Mouse (Mus musculus): ENCODE results near the gene Mup5. TPM values are rescaled to one million over a fixed set of nuclear protein-coding genes. Genes with fewer than 3 reads are reported as not detected.
"Not testable (repeated sequence)": the region's sequence is repeated elsewhere in the genome, so short reads cannot be mapped to it uniquely, and the experiment has no call there.

Gene Mup5
- polyA plus RNA-seq (2015; fragmentation: Nextera tagmentation; extraction: Ambion mirVana): not detected in 2 replicates

DNA sequence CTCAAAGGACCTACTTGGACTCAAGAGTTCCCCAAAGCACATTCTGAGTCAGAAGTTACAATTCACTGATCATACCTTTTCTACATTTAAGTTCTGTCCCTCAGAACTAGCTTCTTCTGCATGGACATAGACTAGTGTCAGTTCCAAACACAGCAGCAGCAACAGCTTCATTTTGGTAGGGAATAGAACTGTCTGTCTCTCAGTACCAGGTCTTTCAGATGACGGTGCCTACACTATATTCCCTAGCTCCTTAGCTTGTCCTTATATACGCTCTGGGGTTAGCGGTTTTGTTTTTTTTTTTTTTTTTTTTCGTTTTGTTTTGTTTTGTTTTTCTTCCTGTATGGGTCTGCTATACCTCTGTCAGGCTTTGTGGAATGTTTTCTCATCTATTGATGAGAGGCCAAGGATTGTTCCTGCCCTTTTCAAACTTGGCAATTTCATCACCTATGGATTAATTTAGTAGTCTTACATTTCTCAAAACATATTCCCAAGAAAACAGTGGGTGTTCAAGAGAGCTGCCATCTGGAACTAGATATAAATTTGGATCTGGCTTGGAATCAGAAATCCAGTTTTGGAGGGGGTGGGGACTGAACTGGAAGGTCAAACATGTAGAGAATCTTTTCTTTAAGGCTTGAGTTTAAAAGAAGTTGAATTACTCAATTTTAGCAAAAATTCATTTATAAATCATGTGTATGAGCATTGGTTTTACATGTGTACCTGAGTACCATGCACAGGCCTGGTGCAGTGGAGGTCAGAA lies at the start of gene Mup5:
TSS of gene Mup5 (minus strand) at position 282 of the 757 bp plus-strand sequence.
- WGBS (ENCODE audit: insufficient replicate concordance): 60% methylated on average over 4 of the region's 4 CpGs
- no peaks in the 10 kb centered on the region for H3K27me3 ChIP-seq
- H3K27ac ChIP-seq: no peak within 1 kb of the TSS
- DNase-seq (no peak), ATAC-seq (ENCODE audit: low read depth) (no peak)
- no peaks in the 10 kb centered on the region for H3K36me3 ChIP-seq
- H3K9me3 ChIP-seq (replicated peaks): peaks cover 10% of the 10 kb centered on the region; the same call in 1 of the 2 replicates
- no peak within 1 kb of the TSS for H3K4me2 ChIP-seq
- no peaks in the 10 kb centered on the region for H3K4me1 ChIP-seq (replicated peaks)
- no peak within 1 kb of the TSS for H3K9ac ChIP-seq
- no peak within 1 kb of the TSS for H3K4me3 ChIP-seq (replicated peaks)

DNA sequence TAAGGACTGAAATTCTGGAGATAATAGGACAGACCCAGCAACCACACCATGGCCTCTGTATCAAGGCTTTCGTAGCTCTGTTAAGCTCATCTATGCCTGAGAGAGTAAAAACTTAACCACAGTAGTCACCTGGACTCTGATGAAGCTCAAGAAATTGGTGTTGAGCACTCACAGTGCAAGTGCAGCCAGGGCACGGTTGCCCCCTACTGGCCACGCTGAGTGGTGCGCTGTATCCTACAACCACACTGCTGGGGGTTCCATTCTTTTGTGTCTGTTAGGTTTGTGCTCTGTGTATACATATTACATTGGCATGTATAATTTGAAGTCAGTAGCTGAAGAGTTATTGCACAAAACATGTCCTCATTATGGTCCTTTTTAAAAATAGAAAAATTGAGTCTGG lies 23.1 kb upstream of the Mup5 start:
- Histone ChIP-seq H3K9ac (no peak overlapping the region), H3K4me2 (no peak overlapping the region), H3K4me3 (replicated peaks) (no peak overlapping the region), H3K4me1 (replicated peaks) (no peaks in the 10 kb centered on the region), H3K27me3 (no peaks in the 10 kb centered on the region), H3K36me3 (no peaks in the 10 kb centered on the region), H3K27ac (no peak overlapping the region), H3K9me3 (replicated peaks) (peaks cover 16% of the 10 kb centered on the region)
- WGBS (ENCODE audit: insufficient replicate concordance): 34% methylated on average over 4 of the region's 4 CpGs
- no peak for DNase-seq
- ATAC-seq (ENCODE audit: low read depth): no peak

DNA sequence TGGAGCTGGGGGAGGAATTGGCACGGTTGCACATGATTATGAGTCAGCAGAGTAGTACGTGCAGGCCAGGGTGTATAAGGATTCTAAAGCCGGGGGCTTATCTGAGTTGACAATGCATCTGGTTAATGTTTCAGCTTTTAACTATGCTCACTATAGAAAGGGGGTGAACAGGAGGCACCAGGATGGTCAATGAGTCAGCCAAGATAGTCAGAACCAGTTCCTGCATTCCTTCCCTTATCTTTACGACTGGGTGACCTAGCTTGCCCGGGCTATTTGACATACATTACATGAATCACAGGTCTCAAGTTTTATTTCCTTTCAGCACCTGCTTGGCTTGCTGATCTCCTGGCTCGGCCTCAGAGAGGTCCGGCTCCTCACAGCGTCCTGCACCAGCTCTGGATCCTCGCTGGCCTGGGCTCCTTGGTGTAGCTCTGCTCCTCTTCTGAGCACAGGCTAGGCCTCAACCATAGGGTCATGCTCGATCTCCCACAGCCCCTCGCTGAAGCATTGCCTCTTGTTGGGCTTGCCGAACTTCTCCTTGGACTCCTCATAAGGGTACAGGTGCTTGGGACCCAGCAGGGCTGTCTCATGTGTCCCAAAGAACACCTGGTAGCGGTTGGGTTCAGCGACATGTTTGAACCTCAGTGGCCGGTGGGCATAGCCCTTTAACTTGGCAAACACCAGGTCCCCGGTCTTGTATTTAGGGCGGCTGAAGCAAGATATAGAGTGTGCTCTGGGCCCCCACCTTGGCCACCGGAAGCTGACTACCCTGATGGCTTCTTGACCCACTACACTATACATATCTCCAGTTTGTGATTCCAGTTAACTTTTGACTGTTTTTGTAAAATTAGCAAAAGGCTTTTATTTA lies 21.0 kb upstream of the Mup5 start:
- 65% methylated on average over 18 of the region's 18 CpGs for WGBS (ENCODE audit: insufficient replicate concordance)
- H3K36me3 ChIP-seq: no peaks in the 10 kb centered on the region
- peaks cover 27% of the 10 kb centered on the region for H3K9me3 ChIP-seq (replicated peaks)
- no peak overlapping the region for H3K4me3 ChIP-seq (replicated peaks)
- no peak overlapping the region for H3K4me2 ChIP-seq
- no peak overlapping the region for H3K9ac ChIP-seq
- no peak overlapping the region for H3K27ac ChIP-seq
- no peaks in the 10 kb centered on the region for H3K27me3 ChIP-seq
- H3K4me1 ChIP-seq (replicated peaks): no peaks in the 10 kb centered on the region
- ATAC-seq (ENCODE audit: low read depth): no peak
- DNase-seq: no peak

DNA sequence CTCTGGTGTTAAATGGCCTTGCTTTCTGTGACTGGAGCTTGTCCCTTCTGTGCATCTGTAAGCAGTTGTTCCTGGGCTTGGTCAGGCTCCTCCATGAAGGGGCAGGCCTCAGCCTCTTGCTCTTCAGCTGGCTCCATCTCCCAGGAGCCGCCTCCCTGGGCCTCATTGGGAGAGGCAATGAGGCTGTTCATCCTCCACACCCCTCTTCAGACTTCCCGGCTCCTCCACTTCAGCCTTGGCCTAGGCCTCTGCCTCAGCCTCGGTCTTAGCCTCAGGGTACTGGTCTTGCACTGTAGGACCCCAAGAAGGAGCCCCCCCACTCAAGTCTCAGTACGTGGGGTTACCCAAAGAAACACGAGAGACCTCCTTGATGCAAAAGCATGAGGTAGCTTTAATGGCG lies 20.3 kb upstream of the Mup5 start:
- Histone ChIP-seq H3K27ac (no peak overlapping the region), H3K9me3 (replicated peaks) (peaks cover 27% of the 10 kb centered on the region), H3K9ac (no peak overlapping the region), H3K36me3 (no peaks in the 10 kb centered on the region), H3K4me3 (replicated peaks) (no peak overlapping the region), H3K4me2 (no peak overlapping the region), H3K27me3 (no peaks in the 10 kb centered on the region), H3K4me1 (replicated peaks) (no peaks in the 10 kb centered on the region)
- DNase-seq (no peak), ATAC-seq (ENCODE audit: low read depth) (no peak)
- 58% methylated on average over 6 of the region's 6 CpGs for WGBS (ENCODE audit: insufficient replicate concordance)

DNA sequence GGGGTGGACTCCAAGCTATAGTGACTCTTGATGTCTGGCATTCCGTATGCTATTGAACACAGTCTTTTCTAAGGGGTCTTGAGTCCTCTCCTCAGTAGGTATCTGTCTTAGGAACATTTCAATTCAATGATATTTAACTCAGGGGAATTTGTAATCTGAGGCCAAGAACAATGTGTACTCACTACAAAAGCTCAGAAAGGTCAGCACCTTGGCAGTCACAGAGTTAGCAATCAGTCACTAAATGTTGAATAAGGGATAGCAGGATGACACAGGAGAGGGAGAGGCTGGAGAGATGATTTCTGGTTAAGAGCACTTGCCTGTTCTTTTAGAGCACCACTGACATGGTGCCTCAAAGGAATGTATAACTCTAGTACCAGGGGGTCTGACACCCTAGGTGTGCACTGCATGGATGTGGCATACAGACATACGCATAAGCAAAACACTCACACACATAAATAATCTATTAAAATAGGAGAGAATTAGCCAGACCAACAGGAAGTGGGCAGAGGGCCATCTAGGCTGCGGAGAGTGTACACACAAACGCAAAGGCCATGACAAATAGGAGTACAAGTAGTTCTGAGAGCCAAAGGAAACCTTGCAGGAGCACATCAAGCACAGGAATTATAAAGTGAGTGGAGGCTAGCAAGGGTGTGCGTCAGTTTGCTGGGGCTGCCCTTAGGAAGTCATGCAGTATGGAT lies 9.9 kb upstream of the Mup5 start:
- Histone ChIP-seq H3K4me1 (replicated peaks) (no peaks in the 10 kb centered on the region), H3K27ac (no peak overlapping the region), H3K27me3 (no peaks in the 10 kb centered on the region), H3K4me3 (replicated peaks) (no peak overlapping the region), H3K4me2 (no peak overlapping the region), H3K9ac (no peak overlapping the region), H3K36me3 (no peaks in the 10 kb centered on the region), H3K9me3 (replicated peaks) (peaks cover 16% of the 10 kb centered on the region)
- 67% methylated on average over 5 of the region's 5 CpGs for WGBS (ENCODE audit: insufficient replicate concordance)
- no peak for ATAC-seq (ENCODE audit: low read depth)
- DNase-seq: no peak

DNA sequence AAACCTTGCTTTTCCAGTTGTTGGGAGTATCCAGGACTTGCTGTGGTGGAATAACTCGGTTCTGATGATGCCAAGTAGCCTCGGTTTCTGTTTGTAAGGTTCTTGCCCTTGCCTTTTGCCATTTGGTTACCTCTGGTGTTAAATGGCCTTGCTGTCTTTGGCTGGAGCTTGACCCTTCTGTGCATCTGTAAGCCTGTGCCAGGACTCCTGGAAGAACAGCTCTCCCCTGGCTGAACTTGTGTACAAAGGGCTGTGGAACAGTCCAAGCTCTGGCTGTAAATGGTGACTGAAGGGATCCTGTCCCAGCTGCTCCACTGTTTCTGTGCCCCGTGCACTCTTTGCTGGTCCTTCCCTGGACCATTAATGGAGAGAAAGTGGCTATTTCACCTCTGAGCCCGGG lies 5.8 kb downstream of the Mup5 start:
- ATAC-seq (ENCODE audit: low read depth) (no peak), DNase-seq (no peak)
- Histone ChIP-seq H3K27ac (no peak overlapping the region), H3K27me3 (no peaks in the 10 kb centered on the region), H3K9me3 (replicated peaks) (peaks cover 8% of the 10 kb centered on the region), H3K9ac (no peak overlapping the region), H3K4me1 (replicated peaks) (no peaks in the 10 kb centered on the region), H3K4me2 (no peak overlapping the region), H3K36me3 (no peaks in the 10 kb centered on the region), H3K4me3 (replicated peaks) (no peak overlapping the region)
- 48% methylated on average over 4 of the region's 4 CpGs for WGBS (ENCODE audit: insufficient replicate concordance)

DNA sequence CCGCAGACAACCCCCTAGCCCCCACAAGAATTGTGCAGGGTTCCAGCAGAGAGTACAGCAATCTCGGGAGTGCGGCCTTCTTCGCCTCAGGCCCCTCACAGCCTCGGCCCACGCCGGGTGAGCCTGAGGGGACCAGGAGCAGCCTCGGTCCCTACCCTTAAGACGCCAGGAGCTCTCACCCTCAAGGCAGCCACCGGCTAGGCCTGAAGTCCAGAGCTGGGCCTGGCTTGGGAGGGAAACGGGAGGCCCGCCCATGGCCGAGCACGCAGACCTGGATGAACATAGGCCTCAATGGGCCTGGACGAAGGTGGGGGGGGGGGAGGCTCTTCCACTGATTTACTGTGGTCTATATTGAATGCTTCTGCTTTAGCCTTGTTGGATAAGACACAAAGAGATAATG lies 11.8 kb downstream of the Mup5 start:
- Histone ChIP-seq H3K27me3 (no peaks in the 10 kb centered on the region), H3K4me2 (no peak overlapping the region), H3K9ac (no peak overlapping the region), H3K4me3 (replicated peaks) (no peak overlapping the region), H3K36me3 (no peaks in the 10 kb centered on the region), H3K9me3 (replicated peaks) (peaks cover 30% of the 10 kb centered on the region), H3K27ac (no peak overlapping the region), H3K4me1 (replicated peaks) (no peaks in the 10 kb centered on the region)
- ATAC-seq (ENCODE audit: low read depth) (no peak), DNase-seq (no peak)
- WGBS (ENCODE audit: insufficient replicate concordance): 75% methylated on average over 15 of the region's 15 CpGs

DNA sequence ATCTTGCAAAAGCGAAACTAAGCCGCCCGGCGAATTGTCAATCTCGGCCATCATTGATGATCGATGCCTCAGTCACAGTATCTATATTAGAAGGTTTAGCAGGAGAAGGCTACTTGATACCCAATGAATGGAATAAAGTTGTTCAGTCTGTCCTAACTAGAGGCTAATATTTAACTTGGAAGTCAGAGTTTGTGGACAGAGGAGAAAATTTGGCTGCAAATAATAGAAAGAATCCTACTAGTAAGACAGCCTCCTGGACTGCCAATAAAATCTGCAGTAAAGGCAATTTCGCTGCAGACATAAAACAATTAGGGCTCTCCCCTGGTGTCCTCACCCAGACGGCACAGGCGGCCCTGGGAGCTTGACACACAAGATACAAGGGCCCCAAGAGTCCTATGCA lies 12.5 kb downstream of the Mup5 start:
- H3K9ac ChIP-seq; H3K4me1 ChIP-seq (replicated peaks); H3K4me3 ChIP-seq (replicated peaks); H3K4me2 ChIP-seq; H3K36me3 ChIP-seq; H3K27ac ChIP-seq; ATAC-seq (ENCODE audit: low read depth); DNase-seq; H3K27me3 ChIP-seq: not testable (repeated sequence)
- peaks cover 30% of the 10 kb centered on the region for H3K9me3 ChIP-seq (replicated peaks)
- 79% methylated on average over 9 of the region's 9 CpGs for WGBS (ENCODE audit: insufficient replicate concordance)

DNA sequence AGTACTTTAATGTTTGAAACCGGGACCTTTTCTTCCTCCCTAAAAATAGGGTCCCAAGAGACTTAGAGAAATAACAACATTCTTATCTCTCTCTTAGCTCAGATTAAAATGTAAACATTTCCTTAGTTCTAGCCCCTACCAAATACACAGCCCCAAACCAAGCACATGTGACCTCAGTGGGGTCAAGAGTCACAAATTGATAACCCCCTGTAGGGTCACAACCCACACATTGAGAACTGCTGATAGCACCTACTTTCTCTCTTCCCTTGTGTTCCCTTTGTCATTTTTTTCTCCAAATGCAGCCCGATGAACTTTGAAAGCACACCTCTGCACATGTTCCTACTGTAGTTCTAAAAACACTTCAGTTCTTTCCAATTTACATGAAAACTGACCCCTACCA lies 19.4 kb downstream of the Mup5 start:
- H3K9me3 ChIP-seq (replicated peaks): no peaks in the 10 kb centered on the region
- no peak overlapping the region for H3K9ac ChIP-seq
- H3K27ac ChIP-seq: no peak overlapping the region
- ATAC-seq (ENCODE audit: low read depth) (peak; percentile 59; the same call in 1 of the 2 replicates), DNase-seq (no peak)
- H3K36me3 ChIP-seq: no peaks in the 10 kb centered on the region
- no peak overlapping the region for H3K4me2 ChIP-seq
- H3K4me3 ChIP-seq (replicated peaks): no peak overlapping the region
- H3K27me3 ChIP-seq: no peaks in the 10 kb centered on the region
- no peaks in the 10 kb centered on the region for H3K4me1 ChIP-seq (replicated peaks)
- 50% methylated on average over 2 of the region's 2 CpGs for WGBS (ENCODE audit: insufficient replicate concordance)

DNA sequence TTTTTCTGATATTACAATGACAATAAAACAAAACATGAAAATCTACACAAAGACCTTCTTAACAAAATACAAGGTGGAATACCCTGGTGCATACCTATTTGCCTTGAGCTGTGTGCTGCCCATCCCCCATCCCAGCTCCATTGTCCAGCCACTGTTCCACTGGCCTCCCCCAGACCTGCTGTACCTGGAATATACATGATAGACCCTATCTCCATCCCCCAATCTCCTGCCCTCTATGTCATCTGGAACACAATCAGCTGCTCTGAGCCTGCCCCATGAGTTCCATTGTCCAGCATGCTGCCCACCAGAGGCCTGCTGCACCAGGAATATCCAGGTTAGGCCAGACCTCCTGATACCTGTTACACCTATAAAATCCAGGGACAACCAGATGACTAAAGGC lies 21.6 kb downstream of the Mup5 start:
- ATAC-seq (ENCODE audit: low read depth): no peak
- Histone ChIP-seq H3K4me1 (replicated peaks) (no peaks in the 10 kb centered on the region), H3K4me3 (replicated peaks) (no peak overlapping the region), H3K9me3 (replicated peaks) (0 out of 2 replicates have a peak, but pooled peaks cover 3% of the 10 kb centered on the region), H3K9ac (no peak overlapping the region), H3K27me3 (no peaks in the 10 kb centered on the region), H3K27ac (no peak overlapping the region), H3K4me2 (no peak overlapping the region), H3K36me3 (no peaks in the 10 kb centered on the region)
- DNase-seq: no peak

DNA sequence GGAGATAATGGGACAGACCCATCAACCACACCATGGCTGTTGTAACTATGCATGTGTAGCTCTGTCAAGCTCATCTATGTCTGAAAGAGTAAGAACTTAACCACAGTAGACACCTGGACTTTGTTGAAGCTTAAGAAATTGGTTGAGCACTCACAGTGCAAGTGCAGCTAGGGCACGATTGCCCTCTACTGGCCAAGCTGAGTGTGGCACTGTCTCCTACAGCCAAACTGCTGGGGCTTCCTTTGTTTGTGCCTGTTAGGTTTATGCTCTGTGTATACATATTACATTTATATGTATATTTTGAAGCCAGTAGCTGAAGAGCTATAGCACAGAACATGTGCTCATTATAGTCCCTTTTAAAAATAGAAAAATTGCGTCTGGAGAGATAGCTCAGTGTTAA lies 23.8 kb downstream of the Mup5 start:
- not testable (repeated sequence) for H3K9me3 ChIP-seq (replicated peaks); H3K36me3 ChIP-seq; H3K27me3 ChIP-seq; ATAC-seq (ENCODE audit: low read depth); H3K4me1 ChIP-seq (replicated peaks); H3K27ac ChIP-seq; H3K9ac ChIP-seq; H3K4me2 ChIP-seq; DNase-seq; H3K4me3 ChIP-seq (replicated peaks)
- 15% methylated on average over 2 of the region's 2 CpGs for WGBS (ENCODE audit: insufficient replicate concordance)

Data from liver, embryonic 13.5 days (tissue).